Mouse (Mus musculus) E14TG2a.4 (cell line): ENCODE results near the gene Faap24.
A peak's percentile ranks its signal among the peaks of the same experiment; 100 is the strongest.

ENCODE experiments used
- H3K27me3 ChIP-seq: 2 replicates; pipeline ENCODE4 v1.6.1; 2014; ENCODE audit warnings: low read length, control low read depth; ENCODE audit not compliant: insufficient read depth
- H3K36me3 ChIP-seq: 2 replicates; pipeline ENCODE4 v1.6.1; 2014; ENCODE audit warnings: low read length, control low read depth; ENCODE audit not compliant: insufficient read depth
- H3K4me1 ChIP-seq: replicated peaks from 2 replicates; pipeline ENCODE4 v1.6.1; 2014; ENCODE audit warnings: low read depth, low read length, control low read depth
- H3K4me3 ChIP-seq: replicated peaks from 2 replicates; pipeline ENCODE4 v1.5.1; 2014; ENCODE audit warnings: mild to moderate bottlenecking, low read length
- H3K9me3 ChIP-seq: 2 replicates; pipeline ENCODE4 v1.6.1; 2014; ENCODE audit warnings: low read length, control low read depth
- CTCF ChIP-seq: conservative IDR thresholded peaks from 2 replicates; pipeline ENCODE4 v1.5.1; 2014; ENCODE audit warnings: low read length
- NANOG ChIP-seq: IDR thresholded peaks from 2 replicates; pipeline ENCODE4 v1.6.1; 2014; ENCODE audit warnings: borderline replicate concordance, low read length, mixed read lengths
- POU5F1 ChIP-seq: IDR thresholded peaks from 2 replicates; pipeline ENCODE4 v1.6.1; 2014; ENCODE audit warnings: low read length, borderline replicate concordance

The Faap24 gene

GRCm38 (mm10) chr7:35376623-35377022, 20.0 kb downstream of the Faap24 start:
- no peak overlapping the region for H3K4me3 ChIP-seq
- TF ChIP-seq POU5F1 (no peak), NANOG (no peak), CTCF (no peak)
- H3K27me3 ChIP-seq: 0 out of 2 replicates have a peak, but pooled peaks cover 3% of the 10 kb centered on the region
- no peaks in the 10 kb centered on the region for H3K9me3 ChIP-seq
- H3K4me1 ChIP-seq: peaks cover 66% of the 10 kb centered on the region
- peaks cover 25% of the 10 kb centered on the region for H3K36me3 ChIP-seq

GRCm38 (mm10) chr7:35374265-35374664, 22.4 kb downstream of the Faap24 start:
- no peak overlapping the region for H3K4me3 ChIP-seq
- peaks cover 56% of the 10 kb centered on the region for H3K4me1 ChIP-seq
- TF ChIP-seq CTCF (no peak), POU5F1 (no peak), NANOG (no peak)
- no peaks in the 10 kb centered on the region for H3K9me3 ChIP-seq
- 0 out of 2 replicates have a peak, but pooled peaks cover 3% of the 10 kb centered on the region for H3K27me3 ChIP-seq
- H3K36me3 ChIP-seq: peaks cover 31% of the 10 kb centered on the region

- Histone ChIP-seq H3K4me1 (peaks cover 49% of the 10 kb centered on the region), H3K4me3 (peak overlapping the region; percentile 35), H3K9me3 (no peaks in the 10 kb centered on the region), H3K27me3 (0 out of 2 replicates have a peak, but pooled peaks cover 3% of the 10 kb centered on the region), H3K36me3 (peaks cover 31% of the 10 kb centered on the region)
- TF ChIP-seq CTCF (no peak), POU5F1 (no peak), NANOG (no peak)
Measured at GRCm38 (mm10) chr7:35373146-35373989, 23.3 kb downstream of the Faap24 start.

- H3K4me1 ChIP-seq: peaks cover 49% of the 10 kb centered on the region
- 0 out of 2 replicates have a peak, but pooled peaks cover 3% of the 10 kb centered on the region for H3K27me3 ChIP-seq
- H3K36me3 ChIP-seq: peaks cover 31% of the 10 kb centered on the region
- peak overlapping the region; percentile 39; the same call in 1 of the 2 replicates for H3K4me3 ChIP-seq
- no peaks in the 10 kb centered on the region for H3K9me3 ChIP-seq
- no peak for TF ChIP-seq POU5F1
- no peak for TF ChIP-seq CTCF
- TF ChIP-seq NANOG: no peak
Measured at GRCm38 (mm10) chr7:35372483-35373017, 24.1 kb downstream of the Faap24 start.

- TF ChIP-seq CTCF (no peak), POU5F1 (no peak), NANOG (no peak)
- Histone ChIP-seq H3K36me3 (peaks cover 21% of the 10 kb centered on the region; the same call in 1 of the 2 replicates), H3K4me1 (peaks cover 48% of the 10 kb centered on the region), H3K4me3 (0 out of 2 replicates have a peak overlapping the region, but pooled peaks have one; percentile 13), H3K27me3 (0 out of 2 replicates have a peak, but pooled peaks cover 3% of the 10 kb centered on the region), H3K9me3 (no peaks in the 10 kb centered on the region)
Measured at GRCm38 (mm10) chr7:35371096-35371495, 25.5 kb downstream of the Faap24 start.

GRCm38 (mm10) chr7:35365161-35365910, 31.3 kb downstream of the Faap24 start:
- TF ChIP-seq CTCF: no peak
- Histone ChIP-seq H3K4me3 (no peak overlapping the region), H3K27me3 (no peaks in the 10 kb centered on the region), H3K36me3 (peaks cover 3% of the 10 kb centered on the region; the same call in 1 of the 2 replicates), H3K9me3 (no peaks in the 10 kb centered on the region), H3K4me1 (peaks cover 40% of the 10 kb centered on the region)

GRCm38 (mm10) chr7:35362868-35363267, 33.8 kb downstream of the Faap24 start:
- TF ChIP-seq POU5F1 (no peak), NANOG (no peak), CTCF (no peak)
- H3K36me3 ChIP-seq: peaks cover 3% of the 10 kb centered on the region; the same call in 1 of the 2 replicates

GRCm38 (mm10) chr7:35362253-35362652, 34.4 kb downstream of the Faap24 start:
- H3K9me3 ChIP-seq: no peaks in the 10 kb centered on the region
- TF ChIP-seq POU5F1 (no peak), CTCF (no peak), NANOG (no peak)
- peaks cover 3% of the 10 kb centered on the region; the same call in 1 of the 2 replicates for H3K36me3 ChIP-seq
- no peak overlapping the region for H3K4me3 ChIP-seq
- peaks cover 55% of the 10 kb centered on the region for H3K4me1 ChIP-seq
- H3K27me3 ChIP-seq: no peaks in the 10 kb centered on the region

More at GRCm38 (mm10) chr7:35362868-35363267, 33.8 kb downstream of the Faap24 start:
- no peaks in the 10 kb centered on the region for H3K9me3 ChIP-seq
- H3K27me3 ChIP-seq: no peaks in the 10 kb centered on the region
- H3K4me3 ChIP-seq: no peak overlapping the region
- H3K4me1 ChIP-seq: peaks cover 52% of the 10 kb centered on the region
